Mouse (Mus musculus): Measurements from ENCODE around the gene Psma4. TPM values are rescaled to one million over a fixed set of nuclear protein-coding genes. Genes with fewer than 3 reads are reported as not detected.
"Not testable (repeated sequence)": the region's sequence is repeated elsewhere in the genome, so short reads cannot be mapped to it uniquely, and the experiment has no call there.

Psma4 gene
- polyA plus RNA-seq, 1 experiment from 2014 or later: 216 TPM

- H3K27me3 ChIP-seq (replicated peaks): no peaks in the 10 kb centered on the region; the same call in 1 of the 2 replicates
- no peaks in the 10 kb centered on the region for H3K36me3 ChIP-seq
- no peak overlapping the region for H3K4me2 ChIP-seq
- no peak overlapping the region for H3K9ac ChIP-seq
- H3K9me3 ChIP-seq (replicated peaks): no peaks in the 10 kb centered on the region
- no peak for ATAC-seq
- WGBS (ENCODE audit: insufficient replicate concordance): 76% methylated on average over 4 of the region's 4 CpGs
- no peak overlapping the region for H3K4me3 ChIP-seq
- no peaks in the 10 kb centered on the region for H3K4me1 ChIP-seq
- H3K27ac ChIP-seq: no peak overlapping the region
Observed at GRCm38 (mm10) chr9:54942071-54942470, 8.5 kb upstream of the Psma4 start.

GRCm38 (mm10) chr9:54944467-54944866 is 6.1 kb upstream of the Psma4 start:
- WGBS (ENCODE audit: insufficient replicate concordance): 57% methylated on average over 2 of the region's 2 CpGs
- H3K9me3 ChIP-seq (replicated peaks): no peaks in the 10 kb centered on the region
- H3K36me3 ChIP-seq: no peaks in the 10 kb centered on the region
- ATAC-seq: no peak
- no peak overlapping the region for H3K27ac ChIP-seq
- no peak overlapping the region for H3K9ac ChIP-seq
- H3K27me3 ChIP-seq (replicated peaks): no peaks in the 10 kb centered on the region; the same call in 1 of the 2 replicates
- no peaks in the 10 kb centered on the region for H3K4me1 ChIP-seq
- no peak overlapping the region for H3K4me2 ChIP-seq
- no peak overlapping the region for H3K4me3 ChIP-seq

DNA sequence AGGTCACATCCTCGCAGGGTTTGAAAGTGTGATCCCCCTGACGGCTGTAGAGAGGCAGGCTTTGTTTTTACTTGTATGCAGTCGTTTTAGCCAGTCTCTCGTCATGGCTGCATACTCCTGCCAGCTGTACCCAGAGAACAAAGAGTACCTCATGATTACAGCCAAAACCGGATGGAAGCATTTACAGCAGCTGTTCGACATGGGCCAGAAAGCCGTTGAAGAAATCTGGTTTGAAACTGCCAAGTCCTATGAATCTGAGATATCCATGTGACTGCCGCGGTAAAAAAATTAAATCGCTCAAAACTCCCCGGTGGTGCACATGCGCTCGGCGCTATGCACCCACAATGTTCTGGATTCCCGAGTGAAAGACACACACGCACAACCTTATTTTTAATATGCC is 4.3 kb upstream of the Psma4 start:
- Histone ChIP-seq H3K4me2 (no peak overlapping the region), H3K4me3 (no peak overlapping the region), H3K9me3 (replicated peaks) (no peaks in the 10 kb centered on the region), H3K4me1 (peaks cover 7% of the 10 kb centered on the region), H3K36me3 (no peaks in the 10 kb centered on the region), H3K9ac (no peak overlapping the region), H3K27me3 (replicated peaks) (no peaks in the 10 kb centered on the region; the same call in 1 of the 2 replicates), H3K27ac (no peak overlapping the region)
- no peak for ATAC-seq
- WGBS (ENCODE audit: insufficient replicate concordance): 65% methylated on average over 16 of the region's 16 CpGs

DNA sequence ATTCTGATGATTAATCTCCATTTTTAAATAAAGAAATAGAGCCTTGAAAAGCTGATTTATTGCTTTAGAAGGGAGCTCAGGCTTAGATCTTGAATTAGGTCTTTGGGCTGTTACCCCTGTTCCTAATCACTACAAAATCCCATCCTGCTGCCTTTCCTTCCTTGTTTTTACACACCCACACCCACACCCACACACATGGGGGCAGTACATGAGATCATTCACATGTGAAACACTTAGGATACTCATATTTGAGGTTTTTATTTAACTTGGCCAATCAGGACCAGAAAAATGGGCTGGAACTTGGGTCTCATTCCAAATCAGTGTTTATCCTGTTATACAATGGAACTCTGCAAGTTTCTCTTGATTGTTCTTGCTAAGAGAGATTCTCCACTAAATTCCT is 1.1 kb upstream of the Psma4 start:
- Histone ChIP-seq H3K4me1 (peaks cover 38% of the 10 kb centered on the region), H3K9ac (no peak overlapping the region), H3K4me2 (no peak overlapping the region), H3K9me3 (replicated peaks) (no peaks in the 10 kb centered on the region), H3K27ac (no peak overlapping the region), H3K27me3 (replicated peaks) (no peaks in the 10 kb centered on the region; the same call in 1 of the 2 replicates), H3K36me3 (peaks cover 25% of the 10 kb centered on the region), H3K4me3 (no peak overlapping the region)
- ATAC-seq: no peak

DNA sequence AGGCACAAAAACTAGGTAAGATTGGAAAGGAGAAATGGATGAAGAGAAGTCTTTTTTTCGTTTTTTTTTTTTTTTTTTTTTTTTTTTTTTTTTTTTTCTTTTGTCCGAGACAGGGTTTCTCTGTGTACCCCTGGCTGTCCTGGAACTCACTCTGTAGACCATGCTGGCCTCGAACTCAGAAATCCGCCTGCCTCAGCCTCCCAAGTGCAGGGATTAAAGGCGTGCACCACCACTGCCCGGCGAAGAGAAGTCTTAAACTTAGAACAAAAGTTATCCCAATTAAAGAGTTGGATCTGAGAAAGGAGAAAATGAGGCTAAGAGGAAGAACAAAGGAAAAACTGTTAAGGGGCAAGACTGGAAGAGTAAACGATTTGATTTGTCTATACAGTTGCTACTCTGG is 428 bp upstream of the Psma4 start:
- H3K4me1 ChIP-seq: peaks cover 40% of the 10 kb centered on the region
- H3K4me3 ChIP-seq: peak overlapping the region; percentile 94
- peak overlapping the region; percentile 51; the same call in 1 of the 2 replicates for H3K27ac ChIP-seq
- 19% methylated on average over 8 of the region's 8 CpGs for WGBS (ENCODE audit: insufficient replicate concordance)
- peak overlapping the region; percentile 91 for H3K9ac ChIP-seq
- not testable (repeated sequence) for ATAC-seq; H3K27me3 ChIP-seq (replicated peaks); H3K9me3 ChIP-seq (replicated peaks)
- peak overlapping the region; percentile 77 for H3K4me2 ChIP-seq
- H3K36me3 ChIP-seq: peaks cover 31% of the 10 kb centered on the region

DNA sequence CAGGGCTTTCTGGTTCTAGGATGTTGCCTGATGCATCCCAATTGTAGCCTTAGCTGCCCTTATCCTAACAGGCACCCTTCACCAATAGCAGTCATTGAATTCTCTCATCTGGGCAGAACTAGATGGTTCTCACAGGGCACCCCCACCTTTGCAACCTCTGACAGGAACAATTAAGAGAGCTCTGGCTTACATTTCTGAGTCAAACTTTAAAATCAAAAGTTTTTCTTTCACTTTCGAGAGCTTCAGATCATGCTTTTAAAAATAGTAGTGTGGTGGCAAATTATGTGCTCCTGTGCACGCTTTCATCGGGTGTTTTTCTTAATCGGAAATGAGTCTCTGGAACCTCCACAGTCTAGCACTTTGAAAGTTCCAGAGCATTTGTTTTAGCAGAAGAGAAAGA is 10.5 kb downstream of the Psma4 start:
- Histone ChIP-seq H3K9me3 (replicated peaks) (no peaks in the 10 kb centered on the region), H3K4me1 (no peaks in the 10 kb centered on the region), H3K27ac (no peak overlapping the region), H3K9ac (no peak overlapping the region), H3K27me3 (replicated peaks) (no peaks in the 10 kb centered on the region), H3K4me3 (no peak overlapping the region), H3K36me3 (peaks cover 38% of the 10 kb centered on the region), H3K4me2 (no peak overlapping the region)
- WGBS (ENCODE audit: insufficient replicate concordance): 87% methylated on average over 4 of the region's 4 CpGs
- no peak for ATAC-seq

DNA sequence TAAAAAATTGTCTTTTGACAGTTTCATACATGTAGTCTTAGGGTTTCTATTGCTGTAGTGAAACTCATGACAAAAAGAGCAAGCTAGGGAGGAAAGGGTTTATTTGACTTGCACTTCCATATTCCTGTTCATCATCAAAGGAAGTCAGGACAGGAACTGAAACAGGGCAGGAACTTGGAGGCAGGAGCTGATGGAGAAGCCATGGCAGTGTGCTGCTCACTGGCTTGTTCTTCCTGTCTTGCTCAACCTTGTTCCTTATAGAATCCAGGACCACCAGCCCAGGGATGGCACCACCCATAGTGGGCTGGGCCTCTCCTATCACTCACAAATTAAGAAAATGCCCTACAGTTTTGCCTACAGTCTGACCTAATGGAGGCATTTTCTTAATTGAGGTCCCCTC is 13.1 kb downstream of the Psma4 start:
- no peak overlapping the region for H3K9ac ChIP-seq
- no peak overlapping the region for H3K27ac ChIP-seq
- H3K9me3 ChIP-seq (replicated peaks): no peaks in the 10 kb centered on the region
- H3K27me3 ChIP-seq (replicated peaks): no peaks in the 10 kb centered on the region
- no peaks in the 10 kb centered on the region for H3K4me1 ChIP-seq
- no peak overlapping the region for H3K4me3 ChIP-seq
- ATAC-seq: no peak
- H3K4me2 ChIP-seq: no peak overlapping the region
- H3K36me3 ChIP-seq: peaks cover 13% of the 10 kb centered on the region

- Histone ChIP-seq H3K4me2 (no peak overlapping the region), H3K9ac (no peak overlapping the region), H3K9me3 (replicated peaks) (no peaks in the 10 kb centered on the region), H3K27me3 (replicated peaks) (peaks cover 4% of the 10 kb centered on the region; the same call in 1 of the 2 replicates), H3K36me3 (no peaks in the 10 kb centered on the region), H3K4me3 (no peak overlapping the region), H3K4me1 (no peaks in the 10 kb centered on the region), H3K27ac (no peak overlapping the region)
- no peak for ATAC-seq
- 36% methylated on average over 8 of the region's 8 CpGs for WGBS (ENCODE audit: insufficient replicate concordance)
Observed at GRCm38 (mm10) chr9:54969972-54970637, 19.5 kb downstream of the Psma4 start.

- H3K4me1 ChIP-seq: peaks cover 11% of the 10 kb centered on the region
- no peak for ATAC-seq
- H3K4me2 ChIP-seq: peak within 1 kb of the TSS; percentile 81
- peak within 1 kb of the TSS; percentile 62 for H3K4me3 ChIP-seq
- 59% methylated on average over 8 of the region's 8 CpGs for WGBS (ENCODE audit: insufficient replicate concordance)
- no peak within 1 kb of the TSS for H3K27ac ChIP-seq
- H3K36me3 ChIP-seq: no peaks in the 10 kb centered on the region
- no peaks in the 10 kb centered on the region for H3K9me3 ChIP-seq (replicated peaks)
- H3K9ac ChIP-seq: no peak within 1 kb of the TSS
- peaks cover 66% of the 10 kb centered on the region for H3K27me3 ChIP-seq (replicated peaks)
Observed at GRCm38 (mm10) chr9:54980674-54981073, 30.1 kb downstream of the Psma4 start, which contains the start of gene Chrna5. Gene Chrna5, plus strand, starts transcription at chr9:54980880.

GRCm38 (mm10) chr9:54981291-54982191 is 31.0 kb downstream of the Psma4 start:
- Histone ChIP-seq H3K36me3 (no peaks in the 10 kb centered on the region), H3K27ac (no peak overlapping the region), H3K4me1 (peaks cover 11% of the 10 kb centered on the region), H3K9me3 (replicated peaks) (no peaks in the 10 kb centered on the region), H3K4me3 (peak overlapping the region; percentile 62), H3K9ac (no peak overlapping the region), H3K27me3 (replicated peaks) (peaks cover 70% of the 10 kb centered on the region), H3K4me2 (peak overlapping the region; percentile 81)
- ATAC-seq: peak; percentile 70
- under 1% methylated on average over 85 of the region's 85 CpGs for WGBS (ENCODE audit: insufficient replicate concordance)

DNA sequence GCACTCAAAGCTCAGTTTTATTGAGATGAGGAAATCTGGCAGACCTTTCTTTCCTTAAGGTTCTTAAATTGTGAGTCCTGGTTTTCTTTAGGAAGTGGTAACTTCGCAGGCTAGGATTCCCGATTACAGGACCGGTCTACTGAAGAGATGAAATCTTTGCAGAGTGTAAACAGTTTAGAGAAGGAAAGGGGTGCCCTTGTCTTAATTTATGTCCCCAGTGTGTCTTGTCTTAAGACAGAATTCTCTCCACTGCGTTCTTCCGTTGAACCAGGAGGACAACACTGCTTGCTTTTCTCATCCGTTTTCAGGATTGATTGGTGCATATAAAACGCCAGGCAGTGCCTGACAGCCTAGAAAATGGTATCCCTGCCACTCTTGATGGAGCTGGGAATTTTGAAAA is 31.8 kb downstream of the Psma4 start:
- Histone ChIP-seq H3K27ac (no peak overlapping the region), H3K9me3 (replicated peaks) (no peaks in the 10 kb centered on the region), H3K9ac (no peak overlapping the region), H3K4me2 (no peak overlapping the region), H3K4me1 (peaks cover 11% of the 10 kb centered on the region), H3K4me3 (peak overlapping the region; percentile 62; the same call in 1 of the 2 replicates), H3K36me3 (no peaks in the 10 kb centered on the region), H3K27me3 (replicated peaks) (peaks cover 70% of the 10 kb centered on the region)
- no peak for ATAC-seq
- 11% methylated on average over 7 of the region's 7 CpGs for WGBS (ENCODE audit: insufficient replicate concordance)

DNA sequence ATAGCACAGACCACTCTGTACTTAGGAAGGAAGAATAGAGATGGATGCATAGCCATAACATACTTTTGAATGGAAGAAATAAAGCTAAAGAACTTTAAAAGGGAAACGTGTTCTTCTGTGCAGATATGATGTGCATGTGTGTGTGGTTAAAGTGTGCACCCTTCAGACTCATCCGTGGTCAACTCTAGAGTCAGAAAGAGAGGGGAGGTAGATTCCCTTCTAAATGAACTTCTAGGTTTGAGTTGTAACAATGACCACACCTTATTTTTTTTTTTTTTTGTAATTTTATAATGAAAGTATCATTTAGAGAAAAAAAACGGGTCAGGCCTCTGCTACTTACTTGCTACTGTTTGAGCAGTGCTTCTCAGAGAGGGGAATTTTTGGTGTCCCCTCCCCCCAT is 39.8 kb downstream of the Psma4 start:
- H3K36me3 ChIP-seq: no peaks in the 10 kb centered on the region
- no peak overlapping the region for H3K4me3 ChIP-seq
- no peak overlapping the region for H3K4me2 ChIP-seq
- no peak overlapping the region for H3K9ac ChIP-seq
- peaks cover 2% of the 10 kb centered on the region for H3K4me1 ChIP-seq
- no peak overlapping the region for H3K27ac ChIP-seq
- H3K27me3 ChIP-seq (replicated peaks): peaks cover 23% of the 10 kb centered on the region
- no peaks in the 10 kb centered on the region for H3K9me3 ChIP-seq (replicated peaks)
- 52% methylated on average over 3 of the region's 3 CpGs for WGBS (ENCODE audit: insufficient replicate concordance)
- no peak for ATAC-seq
